Mouse (Mus musculus): ENCODE measurements around the gene Prps1l1. TPM values are rescaled to one million over a fixed set of nuclear protein-coding genes. Genes with fewer than 3 reads are reported as not detected.

Prps1l1 gene
- polyA plus RNA-seq, 1 experiment from 2014 or later = not detected

DNA sequence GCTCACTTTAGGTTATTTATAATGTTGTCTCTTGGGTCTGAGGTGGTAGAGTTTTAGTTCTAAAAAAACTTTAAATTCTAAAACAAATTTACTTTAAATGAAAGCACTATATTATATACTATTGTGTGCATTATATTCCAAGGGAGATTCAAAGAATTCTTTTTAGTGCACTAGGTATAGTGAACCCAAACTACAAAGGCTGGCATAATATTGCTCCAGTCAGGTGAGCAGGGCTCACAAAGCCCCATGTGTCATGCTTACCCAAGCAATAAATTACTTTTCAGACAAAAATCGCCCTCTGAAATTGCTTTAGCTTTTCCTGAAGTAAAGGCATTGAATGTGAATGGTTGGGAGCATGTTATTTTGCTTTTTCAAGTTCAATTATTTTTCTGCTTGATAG lies 43.0 kb downstream of the Prps1l1 start:
- Histone ChIP-seq H3K9me3 (no peaks in the 10 kb centered on the region), H3K4me1 (no peaks in the 10 kb centered on the region), H3K4me2 (no peak overlapping the region), H3K27ac (no peak overlapping the region), H3K4me3 (no peak overlapping the region), H3K27me3 (no peaks in the 10 kb centered on the region), H3K36me3 (no peaks in the 10 kb centered on the region), H3K9ac (no peak overlapping the region)
- WGBS = 57% methylated on average over 1 of the region's 1 CpGs
- no peak for ATAC-seq (ENCODE audit: insufficient number of reproducible peaks, insufficient read depth, low FRiP score, low TSS enrichment, low read depth)

Other genes with a start within 250 kb of the Prps1l1 start
- gene Hdac9, start 67.7 kb upstream of the Prps1l1 start, polyA plus RNA-seq (2015; fragmentation: Nextera tagmentation; extraction: Ambion mirVana) = 7.6 and 8.4 TPM in 2 replicates
- 24.7 and 27.9 TPM in 2 replicates for gene Snx13, start 62.4 kb downstream of the Prps1l1 start, polyA plus RNA-seq (2015; fragmentation: Nextera tagmentation; extraction: Ambion mirVana)